Mouse (Mus musculus): ENCODE measurements around the gene Carns1.

GRCm38 (mm10) chr19:4137913-4138312 lies 37.4 kb downstream of the Carns1 start:
- no peak for TF ChIP-seq CTCF (IDR thresholded peaks at IDR 0.05; ENCODE audit: insufficient read depth, low read length)
- TF ChIP-seq POLR2A (IDR thresholded peaks at IDR 0.05; ENCODE audit: borderline replicate concordance, extremely low read depth, low read depth, low read length) = no peak
